Comparison of ENCODE assay signal across 12 mouse cellular contexts in genomic region chr3:121720801-121721690, GRCm38 (mm10). TPM values are rescaled to one million over a fixed set of nuclear protein-coding genes. Genes with fewer than 3 reads are reported as not detected.
DNase-seq lines count a peak whose midpoint lies in the region; ATAC-seq and TF ChIP-seq lines count a peak whose summit lies in the region.
"Had no signal": no experiment of that assay in that cellular context is flagged by ENCODE, and none has a peak within 500 bp of the region (broad histone marks: within the 10 kb centered on the region; RNA-seq: fewer than 3 reads in every experiment).

No protein-coding gene starts in this region.

- peaks cover 5% of the 10 kb centered on the region; the same call in 1 of the 2 replicates for H3K27me3 ChIP-seq in lung, embryonic 14.5 days (ENCODE audit: insufficient read depth, low read length)
- no peaks in the 10 kb centered on the region for H3K27me3 ChIP-seq in forebrain, postnatal 0 days (ENCODE audit: insufficient read depth, low read length)

- peak overlapping the region; percentile 8; the same call in 1 of the 2 replicates for H3K4me2 ChIP-seq in lung, embryonic 14.5 days
- H3K4me2 ChIP-seq in forebrain, postnatal 0 days (ENCODE audit: low read depth), result peak overlapping the region; percentile 34; the same call in 1 of the 2 replicates

- no peak for TF ChIP-seq POLR2A in lung, adult 2 months (IDR thresholded peaks at IDR 0.05; ENCODE audit: borderline replicate concordance, extremely low read depth, low read depth, low read length)
- TF ChIP-seq POLR2A in olfactory bulb, adult 2 months (IDR thresholded peaks at IDR 0.05; ENCODE audit: insufficient read depth, low read depth, low read length), result no peak

- peaks cover 3% of the 10 kb centered on the region; the same call in 1 of the 2 replicates for H3K4me1 ChIP-seq in lung, embryonic 14.5 days (ENCODE audit: insufficient read depth)
- H3K4me1 ChIP-seq in lung, adult 2 months (ENCODE audit: control insufficient read depth, insufficient read depth, low read length), result peaks cover 3% of the 10 kb centered on the region
- H3K4me1 ChIP-seq in forebrain, postnatal 0 days (ENCODE audit: insufficient read depth), result peaks cover 22% of the 10 kb centered on the region
- H3K4me1 ChIP-seq in olfactory bulb, adult 2 months (ENCODE audit: control insufficient read depth, insufficient read depth, low read length), result peaks cover 15% of the 10 kb centered on the region

- no peak for ATAC-seq in lung, embryonic 14.5 days (ENCODE audit: insufficient read depth)
- ATAC-seq in forebrain, postnatal 0 days, result no peak
- ATAC-seq in frontal cortex, adult (ENCODE audit: low TSS enrichment), result no peak

- no peak overlapping the region for H3K4me3 ChIP-seq in lung, embryonic 14.5 days (ENCODE audit: low read depth, low read length)
- H3K4me3 ChIP-seq in lung, adult 2 months (replicated peaks; ENCODE audit: extremely low read depth, low read depth, low read length), result no peak overlapping the region
- H3K4me3 ChIP-seq in forebrain, postnatal 0 days (ENCODE audit: low read depth, low read length), result no peak overlapping the region
- no peak overlapping the region for H3K4me3 ChIP-seq in olfactory bulb, adult 2 months (ENCODE audit: insufficient read depth, low read depth, low read length)

- peak; percentile 84 for DNase-seq in heart, adult 11 months
- no peak for DNase-seq in heart, postnatal 36 days
- no peak for DNase-seq in lung, embryonic 14.5 days
- DNase-seq in lung, adult 2 months, result no peak
- DNase-seq in forebrain, postnatal 0 days, result peak; percentile 46
- no peak for DNase-seq in frontal cortex, postnatal 14 days (ENCODE audit: low spot score in 2 of 2)
- DNase-seq: kidney, postnatal 10 days; lung, postnatal 10 days; right cerebral cortex, adult 18-20 months; thymus, postnatal 36 days had no signal

- intact Hi-C loops in heart, postnatal 36 days (cut with DNase I), result loop anchor here (5.0 kb wide), 1 partner anchor 169 kb away; no protein-coding TSS in a partner anchor

- whole genome bisulfite sequencing in lung, embryonic 14.5 days, result 36% methylated on average over 14 of the region's 14 CpGs
- WGBS in lung, adult 2 months, result 49% methylated on average over 14 of the region's 14 CpGs
- 39% methylated on average over 14 of the region's 14 CpGs for WGBS in forebrain, postnatal 0 days
- WGBS in olfactory bulb, adult 2 months, result 48% methylated on average over 14 of the region's 14 CpGs

- H3K36me3 ChIP-seq in lung, embryonic 14.5 days (ENCODE audit: insufficient read depth), result no peaks in the 10 kb centered on the region
- no peaks in the 10 kb centered on the region for H3K36me3 ChIP-seq in forebrain, postnatal 0 days (ENCODE audit: insufficient read depth)

- no peak overlapping the region for H3K9ac ChIP-seq in lung, embryonic 14.5 days
- no peak overlapping the region for H3K9ac ChIP-seq in forebrain, postnatal 0 days

- H3K27ac ChIP-seq in lung, embryonic 14.5 days (ENCODE audit: low read depth), result no peak overlapping the region
- H3K27ac ChIP-seq in forebrain, postnatal 0 days (ENCODE audit: low read depth, low read length), result no peak overlapping the region
- H3K27ac ChIP-seq in olfactory bulb, adult 2 months (ENCODE audit: insufficient read depth, low read depth, low read length), result peak overlapping the region; percentile 42

- no peak for TF ChIP-seq CTCF in lung, embryonic 14.5 days (IDR thresholded peaks at IDR 0.05; ENCODE audit: low read depth)
- TF ChIP-seq CTCF in lung, adult 2 months (IDR thresholded peaks at IDR 0.05; ENCODE audit: insufficient read depth, low read length), result no peak
- TF ChIP-seq CTCF in forebrain, postnatal 0 days (IDR thresholded peaks at IDR 0.05; ENCODE audit: low read depth), result no peak
- TF ChIP-seq CTCF in olfactory bulb, adult 2 months (IDR thresholded peaks at IDR 0.05; ENCODE audit: insufficient read depth, low read depth, low read length), result no peak

- H3K9me3 ChIP-seq in lung, embryonic 14.5 days (ENCODE audit: low read depth, low read length), result no peaks in the 10 kb centered on the region
- H3K9me3 ChIP-seq in forebrain, postnatal 0 days (ENCODE audit: low read length), result no peaks in the 10 kb centered on the region

RNA-seq across cellular contexts. Expression of gene F3, which starts 2.3 kb away (rescaled TPM):
- total RNA-seq in heart, postnatal 36 days (2021), result 10 to 100 TPM; 23.7 to 30.5 TPM
- polyA plus RNA-seq in lung, embryonic 14.5 days (2014; fragmentation: Nextera tagmentation; extraction: Ambion mirVana), result 16.1 and 19.1 TPM in 2 replicates
- 35.4 and 42.7 TPM in 2 replicates for polyA plus RNA-seq in lung, adult 2 months (2012; rRNA removed)
- total RNA-seq in forebrain, postnatal 0 days (2014; rRNA removed), result 9.7 and 11.5 TPM in 2 replicates
- polyA plus RNA-seq in forebrain, postnatal 0 days (2015; fragmentation: Nextera tagmentation; extraction: Ambion mirVana), result 13.4 and 14.2 TPM in 2 replicates
- polyA plus RNA-seq in olfactory bulb, adult 2 months (2012; ENCODE audit: insufficient read depth, insufficient read length, low replicate concordance, missing spikeins), result not detected in 2 replicates

RNA-seq across cellular contexts. Expression of gene 4930432M17Rik, which starts 50.5 kb away (rescaled TPM):
- not detected for total RNA-seq in heart, postnatal 36 days (2021)
- polyA plus RNA-seq in lung, embryonic 14.5 days (2014; fragmentation: Nextera tagmentation; extraction: Ambion mirVana), result not detected in 2 replicates
- not detected in 2 replicates for polyA plus RNA-seq in lung, adult 2 months (2012; rRNA removed)
- not detected in 2 replicates for total RNA-seq in forebrain, postnatal 0 days (2014; rRNA removed)
- not detected in 2 replicates for polyA plus RNA-seq in forebrain, postnatal 0 days (2015; fragmentation: Nextera tagmentation; extraction: Ambion mirVana)
- not detected in 2 replicates for polyA plus RNA-seq in olfactory bulb, adult 2 months (2012; ENCODE audit: insufficient read depth, insufficient read length, low replicate concordance, missing spikeins)

Comparison
In these comparisons a context has a peak if more than half of its experiments do, and no peak if none do; other contexts are left out.
1. DNase-seq: peak in heart, adult 11 months (single experiment) and forebrain, postnatal 0 days (single experiment); none in heart, postnatal 36 days (0 of 2), lung, embryonic 14.5 days (single experiment), lung, adult 2 months (single experiment) and frontal cortex, postnatal 14 days (0 of 2).
2. RNA of gene F3, which starts 2.3 kb away (polyA plus RNA-seq): 35.4 to 42.7 TPM in lung, adult 2 months, 16.1 to 19.1 TPM in lung, embryonic 14.5 days and 13.4 to 14.2 TPM in forebrain, postnatal 0 days; not detected in olfactory bulb, adult 2 months; every median in the first group is over 10 times any median in the second.